Mouse (Mus musculus): Measurements from ENCODE around the gene Nos3.

DNA sequence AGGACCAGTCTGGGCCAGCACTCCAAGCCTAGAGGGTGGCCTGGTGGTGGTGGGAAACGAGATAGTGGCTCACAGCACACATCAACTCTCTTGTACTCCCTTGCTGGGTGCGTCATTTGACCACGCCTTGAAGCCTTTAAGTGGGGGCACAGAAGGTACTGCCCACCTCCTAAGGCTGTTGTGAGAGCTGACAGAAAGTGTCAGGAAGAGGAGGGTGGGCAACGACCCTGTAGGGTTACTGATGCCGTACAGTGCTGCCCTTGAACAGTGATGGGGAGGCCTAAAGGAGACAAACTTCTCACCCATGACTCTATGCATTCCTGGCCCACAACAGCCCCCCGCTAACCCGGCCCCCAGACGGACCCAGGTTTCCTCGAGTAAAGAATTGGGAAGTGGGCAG is 1.8 kb downstream of the Nos3 start:
- TF ChIP-seq CTCF (conservative IDR thresholded peaks at IDR 0.05; ENCODE audit: low read length) (no peak), POU5F1 (IDR thresholded peaks at IDR 0.05; ENCODE audit: borderline replicate concordance, low read length) (no peak)
